Mouse (Mus musculus) heart, postnatal 10 days (tissue): ENCODE data around the gene Capzb. TPM values are rescaled to one million over a fixed set of nuclear protein-coding genes. Genes with fewer than 3 reads are reported as not detected.

ENCODE experiments used
- DNase-seq, 2 experiments: peaks; one replicate each; pipeline ENCODE4 v3.0.0; 2021
- intact Hi-C: fragments of 180-260 bp; cut with DNase I; formaldehyde crosslinking; loops from one replicate; pipeline ENCODE4 v1.15.1; 2025
- total RNA-seq, 2 experiments: library from RNA; stranded (reverse); gene quantifications; 2 replicates each; pipeline ENCODE4 v1.2.3; 2021

Capzb gene
- total RNA-seq, 2 experiments from 2014 or later = 394 to 406 TPM

DNA sequence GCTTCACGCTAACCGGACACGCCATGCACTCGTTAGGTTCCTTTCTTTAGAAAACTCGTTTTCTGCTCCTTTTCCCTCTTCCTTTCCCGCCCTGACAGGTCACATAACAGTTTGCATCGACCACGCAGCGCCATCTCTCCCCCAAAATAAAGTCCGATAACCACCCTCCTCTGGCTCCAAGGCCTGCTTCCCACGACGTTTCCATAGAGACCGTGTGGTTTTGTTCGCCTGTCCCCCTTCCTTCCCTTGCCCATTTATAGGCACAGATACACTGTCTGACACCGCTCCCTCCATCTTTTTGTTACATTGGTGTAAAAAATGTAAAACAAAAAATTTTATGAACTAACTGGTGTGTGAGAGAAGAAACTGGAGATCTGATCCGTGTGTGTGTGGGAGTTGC, 98.4 kb downstream of the Capzb start:
- intact Hi-C loops = no loop called here
- DNase-seq = no peak

DNA sequence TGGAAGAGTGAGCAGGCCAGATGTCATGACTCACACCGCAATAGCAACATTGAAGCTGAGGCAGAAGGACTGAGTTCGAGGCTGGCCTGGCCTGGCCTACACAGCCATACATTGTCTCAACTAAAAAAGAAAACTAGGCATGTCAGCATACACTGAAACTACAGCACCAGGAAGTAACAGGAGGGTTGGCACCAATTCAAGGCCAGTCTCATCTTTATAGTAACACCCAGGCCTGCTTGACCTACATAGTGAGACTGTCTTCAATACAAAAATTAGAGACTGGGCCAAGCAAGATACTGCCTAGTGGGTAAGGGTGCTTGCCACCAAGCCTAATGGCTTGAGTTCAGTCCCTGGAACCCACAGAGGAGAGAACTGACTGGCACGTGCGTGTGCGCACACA, 99.3 kb downstream of the Capzb start:
- intact Hi-C loops = no loop called here
- no peak for DNase-seq

DNA sequence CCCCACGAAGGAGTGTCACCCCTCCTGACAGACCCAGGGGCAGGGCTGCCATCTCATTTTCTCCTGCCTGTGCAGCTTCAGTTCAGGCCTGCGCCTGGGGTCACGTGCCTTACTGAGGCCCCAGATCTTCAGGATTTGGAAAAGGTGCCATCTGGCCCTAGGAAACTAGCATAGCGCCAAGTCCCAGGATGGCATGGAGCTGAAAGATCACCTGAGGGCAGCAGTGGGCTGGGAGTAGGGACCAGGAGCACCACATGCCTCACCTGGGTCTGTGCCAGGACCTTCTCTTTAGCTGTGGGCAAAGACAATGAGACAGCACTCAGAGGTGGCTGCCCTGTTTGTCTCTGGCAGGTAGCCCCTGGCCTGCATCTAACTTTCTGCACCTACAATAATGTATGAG, 104.9 kb downstream of the Capzb start:
- DNase-seq = peak; percentile 83

DNA sequence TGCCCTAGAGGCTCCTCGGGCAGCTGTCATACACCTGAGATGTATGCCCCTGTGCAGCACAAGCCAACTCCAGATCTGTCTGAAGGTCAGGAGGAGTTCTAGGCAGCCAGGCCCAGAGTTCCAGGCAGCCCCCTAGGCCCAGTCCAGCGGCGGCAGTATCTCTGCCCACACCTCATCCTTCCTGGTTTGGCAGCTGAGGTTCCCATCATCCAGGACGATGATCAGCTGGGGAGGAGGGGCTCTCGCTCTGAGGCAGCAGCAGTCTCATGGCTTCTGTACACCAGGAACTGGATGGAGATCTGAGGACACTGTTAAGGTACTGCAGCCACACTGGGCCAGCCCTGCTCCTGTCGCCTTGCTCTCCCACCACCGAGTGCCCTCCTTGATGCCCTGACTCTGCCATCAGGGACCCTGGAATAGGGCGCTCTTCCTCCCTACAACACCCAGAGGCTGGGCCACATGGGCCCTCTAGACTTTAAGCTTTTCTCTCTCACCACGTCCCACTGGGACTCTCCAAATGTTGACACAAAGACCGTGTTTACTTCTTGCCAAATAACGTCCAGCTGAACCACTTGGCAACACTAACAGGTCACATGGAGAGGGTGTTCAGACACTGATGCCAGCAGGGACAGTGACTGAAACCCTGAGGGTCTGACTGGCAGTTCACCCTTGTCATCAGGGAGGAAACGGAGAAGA, 106.1 kb downstream of the Capzb start:
- no peak for DNase-seq
- intact Hi-C loops = no loop called here

More for the DNA sequence above, 104.9 kb downstream of the Capzb start:
- intact Hi-C loops = no loop called here

DNA sequence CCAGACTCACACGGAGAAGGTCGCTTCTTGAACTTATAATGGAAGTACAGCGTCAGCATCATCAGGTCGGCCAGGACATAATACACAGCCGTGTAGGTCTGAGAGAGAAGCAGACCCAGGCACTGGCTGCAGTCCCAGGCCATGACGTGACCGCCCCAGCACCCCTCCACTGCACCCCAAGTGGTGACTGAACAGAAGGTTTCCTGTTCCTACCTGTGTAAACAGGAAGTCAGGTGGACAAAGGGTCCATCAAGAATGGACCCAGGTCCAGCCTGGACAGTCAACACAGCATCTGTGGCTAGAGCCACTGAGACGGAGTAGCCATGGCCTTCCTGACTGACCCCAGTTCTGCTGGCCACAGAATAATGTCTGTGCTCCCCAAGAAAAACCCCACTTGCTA, 109.1 kb downstream of the Capzb start:
- DNase-seq = no peak
- intact Hi-C loops = no loop called here

DNA sequence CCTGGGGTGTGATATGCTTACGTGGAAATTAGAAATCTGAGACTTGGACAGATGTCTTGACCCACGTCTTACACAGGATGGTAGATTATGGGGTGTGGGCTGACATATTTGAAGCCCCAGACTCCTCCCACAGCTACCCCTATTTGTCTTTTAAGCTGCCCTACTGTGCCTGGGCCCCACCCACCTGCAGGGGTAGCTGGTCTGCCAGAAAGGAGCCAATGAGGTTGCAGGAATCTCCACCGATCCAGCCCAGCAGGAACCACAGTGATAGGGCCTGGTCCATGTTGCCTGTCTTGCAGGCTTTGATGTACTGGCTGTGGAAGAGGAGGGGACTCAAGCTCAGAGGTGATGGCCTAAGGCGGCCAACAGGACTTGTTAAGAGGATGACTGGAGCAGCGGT, 109.5 kb downstream of the Capzb start:
- intact Hi-C loops = no loop called here
- no peak for DNase-seq

DNA sequence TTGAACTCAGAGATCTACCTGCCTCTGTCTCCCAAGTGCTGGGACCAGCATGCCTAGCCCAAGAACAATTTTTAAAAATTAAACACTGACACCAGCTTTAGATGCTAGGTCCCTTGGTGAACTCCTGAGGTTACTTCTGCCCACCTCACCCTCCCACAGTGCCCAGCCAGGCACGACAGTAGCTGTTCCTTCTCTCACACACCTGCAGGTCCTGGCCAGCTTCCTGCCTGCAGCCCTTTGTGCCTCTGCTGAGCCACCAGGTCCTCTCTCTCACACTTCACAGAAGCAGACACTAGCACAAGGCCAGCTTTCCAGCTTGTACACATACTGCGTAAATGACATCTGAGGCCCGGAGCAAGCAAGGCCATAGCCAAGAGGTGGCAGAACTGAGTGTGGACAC, 112.8 kb downstream of the Capzb start:
- intact Hi-C loops = no loop called here
- no peak for DNase-seq

DNA sequence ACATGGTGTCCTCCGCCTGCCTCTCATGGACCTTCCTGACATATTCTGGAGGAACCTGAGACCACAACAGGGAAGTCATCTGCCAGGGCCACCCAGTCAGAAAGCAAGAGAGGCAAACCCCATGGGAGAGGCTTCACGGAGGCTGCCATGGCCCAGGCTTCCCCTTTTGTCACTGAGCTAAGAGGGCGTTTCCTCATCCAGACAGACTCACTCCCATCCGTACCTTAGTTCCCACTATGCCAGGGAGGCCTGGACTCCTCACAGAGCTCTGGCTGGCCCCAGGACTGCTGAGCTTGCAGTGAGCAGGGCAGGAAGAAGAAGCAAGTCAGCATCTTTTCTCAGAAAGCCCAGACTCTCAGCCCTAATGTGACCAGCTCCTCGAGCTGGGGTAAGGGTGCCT, 115.2 kb downstream of the Capzb start:
- DNase-seq = no peak
- intact Hi-C loops = no loop called here

DNA sequence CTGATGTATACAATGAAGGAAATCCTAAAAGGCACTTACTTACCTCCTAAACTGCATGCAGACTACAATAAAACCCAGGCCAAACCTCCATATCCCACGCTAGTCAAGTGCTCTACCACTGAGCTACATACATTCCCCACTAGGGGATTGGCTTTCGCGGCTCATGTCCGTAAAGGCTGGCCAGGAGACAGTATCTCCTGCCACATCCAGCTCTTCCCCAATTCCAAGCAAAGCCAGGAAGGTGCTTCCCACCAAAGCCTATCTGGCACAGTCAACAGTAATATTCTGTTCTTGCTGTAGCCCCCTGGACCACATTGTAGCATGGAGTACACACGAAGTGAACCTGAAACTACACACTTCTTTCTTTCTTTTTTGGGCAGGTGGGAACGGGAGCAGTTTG, 117.0 kb downstream of the Capzb start:
- DNase-seq = no peak
- intact Hi-C loops = no loop called here

DNA sequence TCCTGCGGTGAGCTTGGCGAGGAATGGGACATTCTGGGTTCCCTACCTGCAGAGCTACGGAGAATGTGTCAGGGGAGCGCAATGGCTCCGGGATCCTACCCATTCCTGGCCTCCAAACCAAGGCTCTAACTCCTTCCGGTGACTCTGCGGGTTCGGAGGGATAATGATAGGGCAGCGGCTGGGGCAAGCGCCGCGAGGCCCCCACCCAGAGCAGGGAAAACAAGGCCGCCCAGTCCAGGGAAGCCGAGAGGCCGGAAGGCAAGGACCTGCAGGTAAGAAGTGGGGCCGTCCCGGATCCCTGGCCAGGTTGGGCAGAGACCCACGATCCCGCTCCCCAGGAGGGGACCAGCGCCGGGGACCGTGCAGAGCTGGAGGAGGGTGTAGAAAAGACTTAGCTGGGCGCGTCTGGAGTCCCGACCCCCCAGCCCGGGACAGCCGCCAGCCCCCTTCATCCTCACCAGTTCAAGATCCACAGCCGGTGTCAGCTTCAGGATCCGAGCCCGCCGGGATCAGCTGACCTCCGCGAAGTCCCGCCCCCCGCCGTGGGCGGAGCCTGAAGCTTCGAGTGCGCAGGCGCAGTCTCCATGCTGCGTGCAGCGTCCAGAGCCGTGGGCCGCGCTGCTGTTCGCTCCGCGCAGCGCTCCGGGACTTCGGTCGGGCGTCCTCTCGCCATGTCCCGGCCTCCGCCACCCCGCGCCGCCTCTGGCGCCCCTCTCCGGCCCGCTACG, 117.6 kb downstream of the Capzb start, which contains the start of the genes Pqlc2 and Akr7a5:
TSS of gene Pqlc2 (minus strand) at position 538 of the 728 bp plus-strand sequence.
TSS of gene Akr7a5 (plus strand) at position 574 of the 728 bp plus-strand sequence.
- intact Hi-C loops = no loop called here
- DNase-seq = peak; percentile 99

DNA sequence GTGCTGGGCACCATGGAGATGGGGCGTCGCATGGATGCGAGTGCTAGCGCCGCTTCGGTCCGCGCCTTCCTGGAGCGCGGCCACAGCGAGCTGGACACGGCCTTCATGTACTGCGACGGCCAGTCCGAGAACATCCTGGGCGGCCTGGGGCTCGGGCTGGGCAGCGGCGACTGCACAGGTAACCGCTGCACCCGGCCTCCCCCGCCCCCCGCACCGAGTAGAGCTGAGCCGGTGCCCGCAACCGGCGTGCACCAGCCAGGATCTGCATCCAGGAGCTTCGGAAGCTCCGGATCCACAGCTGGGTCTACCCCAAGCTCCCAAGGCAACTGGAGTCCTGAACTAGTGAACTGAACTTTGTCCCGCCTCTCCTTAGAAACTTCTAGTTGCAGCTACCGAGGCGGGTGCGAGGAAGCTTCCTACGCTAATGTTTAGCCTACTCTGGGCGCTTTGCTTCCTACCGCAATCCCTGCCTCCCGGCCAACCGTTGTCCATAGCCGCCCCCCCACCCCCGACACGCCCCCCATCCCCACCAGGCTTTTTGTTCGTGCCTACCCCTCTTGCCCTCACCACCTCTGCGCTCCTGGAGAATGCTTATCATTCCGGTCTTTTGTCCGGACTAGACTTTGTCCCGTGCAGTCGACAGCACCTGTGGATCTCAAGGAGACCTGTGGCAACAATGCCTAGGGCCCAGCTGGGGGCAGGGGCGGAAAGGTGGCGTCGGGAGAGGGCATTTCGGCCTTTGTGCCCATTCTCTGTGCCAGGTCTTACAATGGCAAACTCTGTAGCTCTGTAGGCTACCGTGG, 118.4 kb downstream of the Capzb start:
- DNase-seq = peak in 1 of 2 experiments; percentile 41
- intact Hi-C loops = no loop called here

DNA sequence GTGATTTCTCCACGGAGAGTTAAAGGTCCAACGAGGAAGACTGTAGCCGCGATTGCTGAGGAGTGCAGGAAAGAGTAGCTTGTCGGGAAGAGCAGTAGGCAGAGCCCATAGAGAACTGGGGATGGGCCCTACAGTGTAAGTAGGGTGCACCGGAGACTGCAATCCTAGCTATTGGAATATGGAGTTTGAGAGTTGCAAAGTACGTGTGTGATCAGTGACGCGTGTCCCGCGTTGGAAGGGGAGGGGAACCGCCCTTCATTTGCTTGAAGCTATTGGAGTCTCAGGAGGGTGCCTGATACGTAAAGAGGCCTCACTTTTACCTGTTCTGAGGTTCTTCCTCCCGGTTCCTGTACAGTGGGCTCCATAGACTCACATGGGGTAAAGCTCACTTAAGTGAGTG, 119.0 kb downstream of the Capzb start:
- intact Hi-C loops = no loop called here
- DNase-seq = no peak

DNA sequence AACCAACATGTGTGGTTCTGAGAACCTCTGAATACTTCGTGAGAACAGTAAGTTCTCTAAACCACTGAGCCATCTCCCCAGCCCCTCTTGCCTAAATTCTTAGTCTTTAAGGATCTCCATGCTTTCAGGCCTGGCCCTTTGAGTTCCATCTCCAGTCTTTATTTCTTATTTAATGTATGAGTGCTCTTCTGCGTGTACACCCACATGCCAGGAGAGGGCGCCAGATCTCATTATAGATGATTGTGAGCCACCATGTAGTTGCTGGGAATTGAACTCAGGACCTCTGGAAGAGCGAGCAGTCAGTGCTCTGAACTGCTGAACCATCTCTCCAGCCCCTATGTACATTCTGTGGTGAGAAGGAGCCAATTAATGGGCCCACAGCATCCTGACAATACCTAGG, 119.9 kb downstream of the Capzb start:
- intact Hi-C loops = no loop called here
- no peak for DNase-seq

DNA sequence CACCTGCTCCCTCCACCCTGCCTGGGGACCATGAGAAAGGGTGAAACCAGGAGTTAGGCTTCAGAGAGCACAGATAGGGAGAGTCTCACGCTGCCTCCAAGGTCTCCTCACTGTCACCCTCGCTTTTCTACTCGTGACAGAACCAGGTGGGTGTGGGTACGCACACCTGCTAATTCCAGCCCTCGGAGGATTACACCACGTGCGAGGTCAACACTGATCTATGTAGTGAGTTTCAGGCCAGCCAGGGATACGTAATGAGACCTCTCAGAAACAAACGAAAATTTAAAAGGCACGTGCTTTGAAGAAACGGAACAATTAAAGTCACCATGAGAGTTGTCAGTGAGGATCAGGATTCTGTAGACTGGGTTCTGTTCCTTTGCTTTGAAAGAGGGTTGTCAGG, 125.8 kb downstream of the Capzb start:
- DNase-seq = no peak
- intact Hi-C loops = no loop called here

DNA sequence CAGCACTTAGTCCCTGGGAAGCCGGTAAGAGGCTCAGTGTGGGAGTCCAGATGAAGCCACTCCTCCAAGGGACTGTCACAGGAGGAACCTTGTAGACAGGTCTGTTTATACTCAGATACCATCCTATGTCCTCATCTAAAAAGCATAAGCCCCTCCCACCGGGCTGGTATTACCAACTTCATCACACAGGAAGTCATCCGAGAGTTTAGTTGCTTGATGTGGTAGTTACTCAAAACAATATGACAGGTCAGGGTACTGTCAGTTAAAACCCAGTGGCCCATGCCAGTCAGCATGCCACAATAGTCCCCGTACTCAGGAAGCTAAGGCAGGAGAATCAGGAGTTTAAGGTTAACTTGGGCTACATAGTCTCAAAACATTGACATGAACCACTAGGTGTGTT, 127.0 kb downstream of the Capzb start:
- intact Hi-C loops = no loop called here
- DNase-seq = no peak

DNA sequence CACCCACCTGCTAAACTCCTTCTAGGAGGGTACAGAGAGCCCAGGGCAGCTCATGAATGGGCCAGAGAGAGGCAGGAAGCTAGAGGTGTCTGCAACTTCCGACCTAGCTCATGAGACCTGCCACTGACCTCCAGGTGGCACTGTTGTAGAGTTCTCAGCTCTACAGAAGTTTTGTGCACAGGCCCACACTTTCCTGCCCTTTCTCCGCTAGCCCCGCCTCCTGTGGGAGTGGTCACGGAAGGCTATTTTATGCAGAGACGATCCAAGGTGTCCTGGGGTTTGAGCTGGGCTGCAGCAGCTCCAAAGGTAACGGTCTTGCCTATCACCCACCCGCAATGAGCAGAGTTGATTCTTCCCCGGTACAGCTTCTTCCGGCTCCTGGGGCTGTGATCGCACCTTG, 137.9 kb downstream of the Capzb start:
- intact Hi-C loops = no loop called here
- DNase-seq = peak; percentile 75 to 84

DNA sequence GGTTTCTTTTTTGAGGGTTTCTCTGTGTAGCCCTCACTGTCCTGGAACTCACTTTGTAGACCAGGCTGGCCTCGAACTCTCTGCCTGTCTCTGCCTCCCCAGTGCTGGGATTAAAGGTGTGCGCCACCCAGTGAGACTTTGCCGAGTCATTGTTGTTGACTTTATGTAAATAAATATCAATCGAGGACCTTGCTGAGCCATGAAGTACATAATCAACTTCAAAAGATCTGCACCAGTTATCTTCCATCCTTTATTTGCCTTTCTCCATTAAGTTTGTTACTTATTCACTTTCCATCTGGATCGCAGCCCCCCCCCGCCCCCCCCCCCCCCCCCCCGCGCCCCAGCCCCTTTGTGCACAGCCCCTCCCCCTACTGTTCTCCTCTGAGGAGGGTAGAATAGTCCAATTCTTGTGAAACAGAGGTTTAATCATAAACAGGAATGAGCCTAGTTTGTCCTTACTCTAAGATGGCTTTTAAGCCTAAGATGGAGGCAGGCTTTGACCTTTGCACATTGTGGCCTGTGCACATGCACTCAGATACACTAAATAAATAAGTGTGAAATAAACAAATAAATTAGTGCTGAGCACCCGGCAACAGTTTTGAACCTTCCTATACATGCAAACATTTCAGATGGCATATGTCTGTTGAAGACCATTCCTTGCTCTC, 142.1 kb downstream of the Capzb start:
- no peak for DNase-seq

DNA sequence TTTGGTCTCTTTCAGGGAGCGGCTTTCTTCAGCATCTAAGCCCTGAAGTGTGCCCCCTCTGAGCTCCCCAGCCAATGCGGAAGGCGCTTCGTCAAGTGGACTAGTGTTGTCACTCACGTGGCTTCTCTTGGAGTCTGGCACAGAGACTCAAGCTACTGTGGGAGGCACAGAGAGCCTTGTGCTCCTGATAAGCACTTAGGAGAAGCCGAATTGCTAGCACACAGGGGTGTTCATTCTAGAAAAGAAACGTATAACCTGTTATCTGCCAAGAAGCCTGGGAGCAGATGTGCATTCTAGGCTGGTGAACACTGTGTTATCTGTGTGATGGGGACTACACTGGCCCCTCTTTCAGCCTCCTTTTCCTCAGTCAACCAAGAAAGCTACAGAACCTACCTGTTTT, 142.8 kb downstream of the Capzb start:
- DNase-seq = no peak
- intact Hi-C loops = no loop called here

More for the DNA sequence above, 142.1 kb downstream of the Capzb start:
- intact Hi-C loops = no loop called here

DNA sequence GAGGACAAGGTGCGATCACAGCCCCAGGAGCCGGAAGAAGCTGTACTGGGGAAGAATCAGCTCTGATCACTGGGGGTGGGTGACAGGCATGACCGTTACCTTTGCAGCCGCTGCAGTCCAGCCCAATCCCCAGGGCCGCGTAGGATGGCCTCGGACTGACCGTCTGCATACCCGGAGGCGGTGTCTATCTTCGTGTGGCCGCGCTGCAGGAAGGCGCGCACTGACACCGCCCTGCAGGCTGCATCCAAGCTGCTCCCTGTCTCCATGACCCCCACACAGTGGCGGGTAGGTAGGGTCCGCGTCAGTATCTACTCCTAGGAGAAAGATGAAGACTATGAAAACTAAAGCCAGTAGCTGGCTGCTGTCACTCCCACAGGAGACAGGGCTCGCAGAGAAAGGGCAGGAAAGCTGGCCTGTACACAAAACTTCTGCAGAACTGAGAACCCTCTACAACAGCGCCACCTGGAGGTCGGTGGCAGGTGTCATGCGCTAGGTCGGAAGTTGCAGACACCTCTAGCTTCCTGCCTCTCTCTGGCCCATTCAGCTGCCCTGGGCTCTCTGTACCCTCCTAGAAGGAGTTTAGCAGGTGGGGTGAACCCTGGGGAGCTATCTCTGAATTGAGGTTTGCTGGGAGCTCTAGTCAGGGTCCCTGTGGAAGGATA, 144.3 kb downstream of the Capzb start:
- peak; percentile 82 to 91 for DNase-seq

DNA sequence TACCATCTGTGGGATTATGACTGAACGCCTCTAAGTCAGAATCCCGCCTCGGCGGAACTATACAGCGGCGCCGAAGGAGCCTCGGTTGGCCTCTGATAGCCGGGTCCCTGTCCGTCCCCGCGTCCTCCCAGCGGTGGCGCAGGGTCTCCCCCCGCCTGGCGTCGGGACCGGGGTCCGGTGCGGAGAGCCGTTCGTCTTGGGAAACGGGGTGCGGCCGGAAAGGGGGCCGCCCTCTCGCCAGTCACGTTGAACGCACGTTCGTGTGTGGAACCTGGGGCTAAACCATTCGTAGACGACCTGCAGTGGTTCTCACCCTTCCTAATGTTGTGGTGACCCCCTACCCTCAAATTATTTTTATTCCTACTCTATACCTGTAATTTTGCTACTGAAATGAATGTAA, 145.4 kb downstream of the Capzb start:
- no peak for DNase-seq
- intact Hi-C loops = no loop called here

More for the DNA sequence above, 144.3 kb downstream of the Capzb start:
- intact Hi-C loops = loop anchor here (1.0 kb wide), 1 partner anchor 251 kb away; no protein-coding TSS in a partner anchor
